Comparison of ENCODE assay signal across 8 mouse cellular contexts in genomic region chr4:136469371-136469903, GRCm38 (mm10). TPM values are rescaled to one million over a fixed set of nuclear protein-coding genes. Genes with fewer than 3 reads are reported as not detected.
DNase-seq lines count a peak whose midpoint lies in the region; ATAC-seq and TF ChIP-seq lines count a peak whose summit lies in the region.

Gene Luzp1, plus strand, starts transcription at chr4:136469761.

- peak within 1 kb of the TSS; percentile 64 for H3K4me3 ChIP-seq in cortical plate, adult 2 months (ENCODE audit: insufficient read depth, low read length)
- peak within 1 kb of the TSS; percentile 92 for H3K4me3 ChIP-seq in megakaryocyte, embryonic 14.5 days (replicated peaks)

- ATAC-seq in activated CD4-positive, CD25-positive, alpha-beta regulatory T cell, adult 4 months: peak; percentile 89

- peak; percentile 77; the same call in 1 of the 2 replicates for TF ChIP-seq POLR2A in cortical plate, adult 2 months (IDR thresholded peaks at IDR 0.05; ENCODE audit: extremely low read depth, insufficient read depth, low read length)

- DNase-seq in gastrocnemius, adult 8-10 months (ENCODE audit: low spot score in 2 of 2): peak; percentile 90
- DNase-seq in hindlimb bud, embryonic 11.5 days (ENCODE audit: extremely low spot score, low read depth, low spot score): peak; percentile 57
- DNase-seq in left cerebral cortex, adult 8-10 months (ENCODE audit: low spot score in 2 of 2): peak; percentile 89 to 91
- DNase-seq in right cerebral cortex, postnatal 10 days (ENCODE audit: low spot score in 2 of 2): peak; percentile 94 to 95
- DNase-seq in urinary bladder, postnatal 25 days (ENCODE audit: low spot score): peak; percentile 94

- H3K9me3 ChIP-seq in megakaryocyte, embryonic 14.5 days: 0 out of 2 replicates have a peak, but pooled peaks cover 3% of the 10 kb centered on the region

- H3K27me3 ChIP-seq in megakaryocyte, embryonic 14.5 days (replicated peaks): peaks cover 42% of the 10 kb centered on the region

- no peak for TF ChIP-seq CTCF in cortical plate, adult 2 months (IDR thresholded peaks at IDR 0.05; ENCODE audit: extremely low read depth, insufficient read depth, low read length)

- H3K36me3 ChIP-seq in megakaryocyte, embryonic 14.5 days (replicated peaks; ENCODE audit: low read length): no peaks in the 10 kb centered on the region

- H3K4me1 ChIP-seq in cortical plate, adult 2 months (ENCODE audit: control insufficient read depth, insufficient read depth, low read length): peaks cover 6% of the 10 kb centered on the region; the same call in 1 of the 2 replicates
- peaks cover 25% of the 10 kb centered on the region for H3K4me1 ChIP-seq in megakaryocyte, embryonic 14.5 days

- peak within 1 kb of the TSS; percentile 72 for H3K27ac ChIP-seq in cortical plate, adult 2 months (ENCODE audit: insufficient read depth, low read length)

RNA-seq across cellular contexts. Expression of gene Luzp1, which starts in this region (rescaled TPM):
- 1 to 10 TPM; 4.7 to 7.4 TPM for polyA plus RNA-seq in activated CD4-positive, CD25-positive, alpha-beta regulatory T cell, adult 4 months (2017; shearing (Covaris generic))
- polyA plus RNA-seq in cortical plate, adult 2 months (2012; rRNA removed): 29.5 and 29.6 TPM in 2 replicates
- total RNA-seq in gastrocnemius, adult 8-10 months (2022): 10 to 100 TPM in 3 of 4 experiments, 1 to 10 TPM in 1; 8.6 to 15.2 (median 13.5) TPM
- total RNA-seq in left cerebral cortex, adult 8-10 months (2022): 10 to 100 TPM; 64.7 to 98.2 (median 71.4) TPM
- polyA plus RNA-seq in megakaryocyte, embryonic 14.5 days (2012; ENCODE audit: insufficient read depth, low replicate concordance): 0.11 and 0.22 TPM in 2 replicates

Comparison
In these comparisons a context has a peak if more than half of its experiments do, and no peak if none do; other contexts are left out.
1. Peak in every context shown above with its lines: DNase-seq, ATAC-seq, H3K4me3 ChIP-seq and H3K27ac ChIP-seq.
2. RNA of gene Luzp1 (total RNA-seq): 64.7 to 98.2 TPM in left cerebral cortex, adult 8-10 months; 8.6 to 15.2 TPM in gastrocnemius, adult 8-10 months; every median in the first group is over 4 times any median in the second.